ENCODE assay signal across 10 mouse cellular contexts in the genomic region with DNA sequence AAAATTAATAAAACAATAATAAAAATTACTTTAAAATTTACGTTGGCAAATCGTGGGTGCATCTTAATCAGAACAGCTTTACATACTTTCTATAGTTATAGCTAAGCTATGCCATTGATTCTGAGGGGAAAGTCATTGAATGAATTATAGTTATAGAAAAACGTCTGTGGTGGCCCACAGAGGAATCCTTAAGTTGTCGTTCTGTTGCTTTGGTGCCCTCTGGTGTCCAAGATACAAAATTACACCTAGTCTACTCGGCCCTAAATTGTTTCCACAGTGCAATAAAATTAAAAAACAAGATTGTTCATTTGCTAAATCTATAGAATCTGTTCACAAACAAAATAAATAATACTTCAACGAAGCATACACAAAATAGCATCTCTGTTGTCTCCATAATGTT. TPM values are rescaled to one million over a fixed set of nuclear protein-coding genes. Genes with fewer than 3 reads are reported as not detected.
A peak's percentile ranks its signal among the peaks of the same experiment; 100 is the strongest.
DNase-seq lines count a peak whose midpoint lies in the region; ATAC-seq and TF ChIP-seq lines count a peak whose summit lies in the region.
"Had no signal": no experiment of that assay in that cellular context is flagged by ENCODE, and none has a peak within 500 bp of the region (broad histone marks: within the 10 kb centered on the region; RNA-seq: fewer than 3 reads in every experiment).

No protein-coding gene starts in this region.

- no peak for TF ChIP-seq EP300 in heart, postnatal 0 days (IDR thresholded peaks at IDR 0.05; ENCODE audit: low read depth)

- H3K9me3 ChIP-seq in heart, postnatal 0 days (replicated peaks; ENCODE audit: control insufficient read depth, low read length): no peaks in the 10 kb centered on the region
- H3K9me3 ChIP-seq in heart, embryonic 12.5 days (replicated peaks): no peaks in the 10 kb centered on the region
- H3K9me3 ChIP-seq: embryonic facial prominence, embryonic 12.5 days had no signal

- peak; percentile 69 for DNase-seq in heart, postnatal 0 days (ENCODE audit: low spot score)
- DNase-seq in thymus, adult 2 months: peak; percentile 45
- no peak for DNase-seq in thymus, adult 18-20 months
- DNase-seq in cerebellum, adult 11 months: peak; percentile 21
- DNase-seq in heart, postnatal 14 days: peak; percentile 29 to 62
- DNase-seq in mesoderm, embryonic 11.5 days (ENCODE audit: low read depth, low spot score): peak; percentile 80
- no peak for DNase-seq in spleen, postnatal 14 days (ENCODE audit: low spot score in 2 of 2)

- TF ChIP-seq CTCF in heart, postnatal 0 days (IDR thresholded peaks at IDR 0.05; ENCODE audit: low read depth): peak; percentile 73
- no peak for TF ChIP-seq CTCF in thymus, adult 2 months (IDR thresholded peaks at IDR 0.05; ENCODE audit: borderline replicate concordance, control insufficient read depth, extremely low read depth, insufficient read depth, low read length, poor library complexity)

- H3K9ac ChIP-seq in heart, postnatal 0 days (replicated peaks; ENCODE audit: low read depth, low read length): no peak overlapping the region
- H3K9ac ChIP-seq in heart, embryonic 12.5 days: no peak overlapping the region
- H3K9ac ChIP-seq: embryonic facial prominence, embryonic 12.5 days had no signal

- no peak overlapping the region for H3K4me2 ChIP-seq in heart, postnatal 0 days (ENCODE audit: low read depth, low read length)
- H3K4me2 ChIP-seq in heart, embryonic 12.5 days: no peak overlapping the region
- H3K4me2 ChIP-seq: embryonic facial prominence, embryonic 12.5 days had no signal

- TF ChIP-seq POLR2A in thymus, adult 2 months (IDR thresholded peaks at IDR 0.05; ENCODE audit: control insufficient read depth, extremely low read depth, insufficient read depth, low read length, poor library complexity): no peak

- H3K4me3 ChIP-seq in heart, postnatal 0 days (ENCODE audit: low read depth, low read length): no peak overlapping the region
- no peak overlapping the region for H3K4me3 ChIP-seq in heart, embryonic 12.5 days
- H3K4me3 ChIP-seq in thymus, adult 2 months (ENCODE audit: control insufficient read depth, insufficient read depth, low read length): no peak overlapping the region
- H3K4me3 ChIP-seq: embryonic facial prominence, embryonic 12.5 days had no signal

- no peaks in the 10 kb centered on the region for H3K4me1 ChIP-seq in heart, postnatal 0 days (ENCODE audit: control insufficient read depth, insufficient read depth)
- H3K4me1 ChIP-seq in heart, embryonic 12.5 days (replicated peaks): no peaks in the 10 kb centered on the region
- no peaks in the 10 kb centered on the region for H3K4me1 ChIP-seq in thymus, adult 2 months (replicated peaks; ENCODE audit: control insufficient read depth, insufficient read depth, low read length)
- H3K4me1 ChIP-seq: embryonic facial prominence, embryonic 12.5 days had no signal

- no peaks in the 10 kb centered on the region for H3K36me3 ChIP-seq in heart, postnatal 0 days (replicated peaks; ENCODE audit: control insufficient read depth, insufficient read depth, low read length)
- no peaks in the 10 kb centered on the region for H3K36me3 ChIP-seq in heart, embryonic 12.5 days
- no peaks in the 10 kb centered on the region for H3K36me3 ChIP-seq in thymus, adult 2 months (ENCODE audit: control insufficient read depth, insufficient read depth, low read length)
- H3K36me3 ChIP-seq: embryonic facial prominence, embryonic 12.5 days had no signal

- intact Hi-C loops in heart, postnatal 14 days (cut with DNase I): loop anchor here (5.0 to 10.0 kb wide), 3 partner anchors 86 to 218 kb away; partner anchors contain the start of genes Prpf38b and Stxbp3

- ATAC-seq in heart, postnatal 0 days (ENCODE audit: insufficient read depth, low read depth): no peak
- ATAC-seq in heart, embryonic 12.5 days (ENCODE audit: insufficient number of reproducible peaks, low FRiP score): no peak

- under 1% methylated on average over 6 of the region's 6 CpGs for WGBS in heart, postnatal 0 days
- 4% methylated on average over 6 of the region's 6 CpGs for WGBS in heart, embryonic 12.5 days
- WGBS in thymus, adult 2 months: 1% methylated on average over 6 of the region's 6 CpGs

- H3K27me3 ChIP-seq in heart, postnatal 0 days (ENCODE audit: control insufficient read depth, insufficient read depth, low read length): no peaks in the 10 kb centered on the region
- H3K27me3 ChIP-seq in heart, embryonic 12.5 days (replicated peaks): 0 out of 2 replicates have a peak, but pooled peaks cover 4% of the 10 kb centered on the region
- no peaks in the 10 kb centered on the region for H3K27me3 ChIP-seq in thymus, adult 2 months (ENCODE audit: control insufficient read depth, insufficient read depth, low read length)
- H3K27me3 ChIP-seq: embryonic facial prominence, embryonic 12.5 days had no signal

- H3K27ac ChIP-seq in heart, postnatal 0 days (ENCODE audit: low read depth): no peak overlapping the region
- no peak overlapping the region for H3K27ac ChIP-seq in heart, embryonic 12.5 days (ENCODE audit: poor library complexity, severe bottlenecking)
- H3K27ac ChIP-seq in thymus, adult 2 months (ENCODE audit: control insufficient read depth, insufficient read depth, low read length): no peak overlapping the region
- H3K27ac ChIP-seq: embryonic facial prominence, embryonic 12.5 days had no signal

RNA-seq across cellular contexts. Expression of gene Slc25a54, which starts 17.3 kb away (rescaled TPM):
- total RNA-seq in heart, postnatal 0 days (2014; rRNA removed; ENCODE audit: low replicate concordance): not detected in 2 replicates
- polyA plus RNA-seq in heart, postnatal 0 days (2015; fragmentation: Nextera tagmentation; extraction: Ambion mirVana): not detected in 2 replicates
- polyA plus RNA-seq in heart, embryonic 12.5 days (2016; fragmentation: Nextera tagmentation; extraction: Ambion mirVana): not detected in 2 replicates
- not detected in 2 replicates for polyA plus RNA-seq in thymus, adult 2 months (2012; rRNA removed)
- not detected for total RNA-seq in heart, postnatal 14 days (2021)
- total RNA-seq: left cerebral cortex, postnatal 36 days had no signal
- polyA plus RNA-seq: embryonic facial prominence, embryonic 12.5 days had no signal

RNA-seq across cellular contexts. Expression of gene Fam102b, which starts 35.6 kb away (rescaled TPM):
- 16.5 and 23.2 TPM in 2 replicates for total RNA-seq in heart, postnatal 0 days (2014; rRNA removed; ENCODE audit: low replicate concordance)
- 3.2 and 3.7 TPM in 2 replicates for polyA plus RNA-seq in heart, postnatal 0 days (2015; fragmentation: Nextera tagmentation; extraction: Ambion mirVana)
- polyA plus RNA-seq in heart, embryonic 12.5 days (2016; fragmentation: Nextera tagmentation; extraction: Ambion mirVana): 7.4 and 8.3 TPM in 2 replicates
- polyA plus RNA-seq in thymus, adult 2 months (2012; rRNA removed): 6.2 and 6.5 TPM in 2 replicates
- 10 to 100 TPM; 17.2 to 18.1 TPM for total RNA-seq in heart, postnatal 14 days (2021)

RNA-seq across cellular contexts. Expression of gene Slc25a24, which starts 60.0 kb away (rescaled TPM):
- 12.0 and 25.0 TPM in 2 replicates for total RNA-seq in heart, postnatal 0 days (2014; rRNA removed; ENCODE audit: low replicate concordance)
- polyA plus RNA-seq in heart, postnatal 0 days (2015; fragmentation: Nextera tagmentation; extraction: Ambion mirVana): 9.8 and 11.1 TPM in 2 replicates
- polyA plus RNA-seq in heart, embryonic 12.5 days (2016; fragmentation: Nextera tagmentation; extraction: Ambion mirVana): 39.8 and 40.4 TPM in 2 replicates
- 2.3 and 2.4 TPM in 2 replicates for polyA plus RNA-seq in thymus, adult 2 months (2012; rRNA removed)
- 1 to 10 TPM; 7.7 to 9.3 TPM for total RNA-seq in heart, postnatal 14 days (2021)

Comparison
In these comparisons a context has a peak if more than half of its experiments do, and no peak if none do; other contexts are left out.
1. DNase-seq: peak in heart, postnatal 0 days (single experiment), thymus, adult 2 months (single experiment), cerebellum, adult 11 months (single experiment), heart, postnatal 14 days (2 of 2) and mesoderm, embryonic 11.5 days (single experiment); none in thymus, adult 18-20 months (0 of 2) and spleen, postnatal 14 days (0 of 2).